Mouse (Mus musculus) cortical plate, adult 2 months (tissue): ENCODE results near the gene Crtap. TPM values are rescaled to one million over a fixed set of nuclear protein-coding genes. Genes with fewer than 3 reads are reported as not detected.
A peak's percentile ranks its signal among the peaks of the same experiment; 100 is the strongest.
"Not testable (repeated sequence)": the region's sequence is repeated elsewhere in the genome, so short reads cannot be mapped to it uniquely, and the experiment has no call there.

Source experiments
- H3K27ac ChIP-seq: fragments of 200-500 bp; 2 replicates; pipeline ENCODE4 v1.5.1; 2012; ENCODE audit warnings: low read length, control low read depth, inconsistent platforms; ENCODE audit not compliant: insufficient read depth
- H3K4me1 ChIP-seq: fragments of 200-500 bp; 2 replicates; pipeline ENCODE4 v1.6.1; 2011; ENCODE audit warnings: low read length; ENCODE audit not compliant: control insufficient read depth, insufficient read depth
- H3K4me3 ChIP-seq: fragments of 200-500 bp; 2 replicates; pipeline ENCODE4 v1.5.1; 2011; ENCODE audit warnings: mild to moderate bottlenecking, low read length, control low read depth; ENCODE audit not compliant: insufficient read depth
- CTCF ChIP-seq: fragments of 200-500 bp; IDR thresholded peaks from 2 replicates; pipeline ENCODE4 v1.5.1; 2011; ENCODE audit warnings: mild to moderate bottlenecking, control low read depth, low read length; ENCODE audit not compliant: insufficient read depth; ENCODE audit errors: extremely low read depth
- POLR2A ChIP-seq: fragments of 200-500 bp; IDR thresholded peaks from 2 replicates; pipeline ENCODE4 v1.6.1; 2011; ENCODE audit warnings: mild to moderate bottlenecking, low read length, control low read depth; ENCODE audit not compliant: insufficient read depth; ENCODE audit errors: extremely low read depth
- polyA plus RNA-seq: library from polyadenylated mRNA; depleted of rRNA; stranded (reverse); fragments of >200 nt; gene quantifications from 2 replicates; pipeline ENCODE4 v1.2.3, GENCODE M21; 2012

Gene Crtap
- polyA plus RNA-seq, 1 experiment: 14.9 TPM

GRCm38 (mm10) chr9:114400588-114400948 lies 10.1 kb upstream of the Crtap start:
- no peak overlapping the region for H3K27ac ChIP-seq

DNA sequence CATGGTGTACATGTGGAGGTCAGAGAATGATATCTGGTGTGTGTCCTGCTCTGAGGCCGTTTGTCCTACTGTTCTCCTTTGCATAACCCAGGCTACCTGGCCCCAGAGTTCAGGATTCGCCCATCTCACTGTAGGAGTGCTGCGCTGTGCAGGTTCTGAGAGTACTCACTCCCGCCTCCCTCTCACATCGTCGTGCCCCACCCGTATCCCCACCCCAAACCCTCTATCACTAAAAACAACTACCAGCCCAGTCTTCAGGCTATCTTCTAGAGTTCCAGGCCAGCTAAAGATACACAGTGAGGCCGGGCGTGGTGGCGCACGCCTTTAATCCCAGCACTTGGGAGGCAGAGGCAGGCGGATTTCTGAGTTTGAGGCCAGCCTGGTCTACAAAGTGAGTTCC lies 9.2 kb upstream of the Crtap start:
- no peak overlapping the region for H3K27ac ChIP-seq
- TF ChIP-seq CTCF (no peak), POLR2A (no peak)

More at GRCm38 (mm10) chr9:114400588-114400948, 10.1 kb upstream of the Crtap start:
- Histone ChIP-seq H3K4me1 (no peaks in the 10 kb centered on the region), H3K4me3 (peak overlapping the region; percentile 84)
- TF ChIP-seq POLR2A (no peak), CTCF (no peak)

GRCm38 (mm10) chr9:114395258-114395657 lies 4.8 kb upstream of the Crtap start:
- no peak for TF ChIP-seq POLR2A
- TF ChIP-seq CTCF: no peak
- no peaks in the 10 kb centered on the region for H3K4me1 ChIP-seq
- H3K27ac ChIP-seq: no peak overlapping the region
- no peak overlapping the region for H3K4me3 ChIP-seq

More for the DNA sequence above, 9.2 kb upstream of the Crtap start:
- H3K4me1 ChIP-seq: no peaks in the 10 kb centered on the region
- H3K4me3 ChIP-seq: no peak overlapping the region

GRCm38 (mm10) chr9:114394677-114395076 lies 4.2 kb upstream of the Crtap start:
- H3K27ac ChIP-seq: no peak overlapping the region
- TF ChIP-seq POLR2A (no peak), CTCF (no peak)
- no peaks in the 10 kb centered on the region for H3K4me1 ChIP-seq
- H3K4me3 ChIP-seq: no peak overlapping the region

GRCm38 (mm10) chr9:114394136-114394535 lies 3.7 kb upstream of the Crtap start:
- not testable (repeated sequence) for H3K4me3 ChIP-seq, H3K4me1 ChIP-seq, H3K27ac ChIP-seq

DNA sequence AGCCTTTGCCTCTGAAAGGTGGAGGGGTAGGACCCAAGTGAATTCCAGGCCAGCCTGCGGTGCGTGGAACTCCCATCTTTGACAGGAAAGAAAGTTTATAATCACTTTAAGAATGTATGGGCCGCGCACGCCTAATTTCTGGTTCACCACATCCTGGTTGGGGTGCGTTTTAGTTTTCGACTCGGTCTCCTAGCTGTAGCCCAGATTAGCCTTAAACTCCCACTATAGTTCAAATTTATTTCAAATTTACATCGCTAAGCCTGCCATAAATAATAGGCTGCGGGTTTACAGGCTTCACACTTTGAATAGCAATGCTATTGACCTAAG lies 237 bp upstream of the Crtap start:
- Histone ChIP-seq H3K4me3 (peak overlapping the region; percentile 54), H3K4me1 (no peaks in the 10 kb centered on the region), H3K27ac (no peak overlapping the region)
- TF ChIP-seq CTCF (no peak), POLR2A (no peak)

DNA sequence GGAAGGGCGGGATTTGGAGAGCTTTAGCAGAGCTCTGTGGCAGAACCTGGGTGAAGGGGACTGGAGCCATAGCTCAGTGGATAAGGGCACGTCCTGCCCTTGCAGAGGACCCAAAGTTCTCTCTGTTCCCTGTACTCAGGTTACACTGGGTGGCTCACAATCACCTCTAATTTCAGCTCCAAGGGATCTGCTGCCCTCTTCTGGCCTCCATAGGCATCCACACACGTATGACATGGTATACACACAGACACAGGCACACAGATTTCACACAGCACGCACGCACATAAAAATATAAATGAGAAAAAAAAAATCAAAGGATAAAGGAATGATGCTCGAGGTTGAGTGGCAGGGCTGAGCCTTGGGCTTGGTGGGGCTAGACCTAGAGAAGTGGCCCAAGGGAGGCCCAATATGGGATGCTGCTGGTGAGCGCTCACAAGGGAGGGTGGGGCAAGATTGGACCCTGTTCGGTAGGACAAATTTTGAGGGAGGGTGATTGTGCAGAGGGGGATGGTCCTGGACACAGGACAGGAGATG lies 1.0 kb downstream of the Crtap start:
- peak overlapping the region; percentile 54; the same call in 1 of the 2 replicates for H3K4me3 ChIP-seq
- TF ChIP-seq CTCF (0 out of 2 replicates have a peak, but pooled peaks have one; percentile 30), POLR2A (no peak)
- no peak overlapping the region for H3K27ac ChIP-seq
- H3K4me1 ChIP-seq: no peaks in the 10 kb centered on the region

DNA sequence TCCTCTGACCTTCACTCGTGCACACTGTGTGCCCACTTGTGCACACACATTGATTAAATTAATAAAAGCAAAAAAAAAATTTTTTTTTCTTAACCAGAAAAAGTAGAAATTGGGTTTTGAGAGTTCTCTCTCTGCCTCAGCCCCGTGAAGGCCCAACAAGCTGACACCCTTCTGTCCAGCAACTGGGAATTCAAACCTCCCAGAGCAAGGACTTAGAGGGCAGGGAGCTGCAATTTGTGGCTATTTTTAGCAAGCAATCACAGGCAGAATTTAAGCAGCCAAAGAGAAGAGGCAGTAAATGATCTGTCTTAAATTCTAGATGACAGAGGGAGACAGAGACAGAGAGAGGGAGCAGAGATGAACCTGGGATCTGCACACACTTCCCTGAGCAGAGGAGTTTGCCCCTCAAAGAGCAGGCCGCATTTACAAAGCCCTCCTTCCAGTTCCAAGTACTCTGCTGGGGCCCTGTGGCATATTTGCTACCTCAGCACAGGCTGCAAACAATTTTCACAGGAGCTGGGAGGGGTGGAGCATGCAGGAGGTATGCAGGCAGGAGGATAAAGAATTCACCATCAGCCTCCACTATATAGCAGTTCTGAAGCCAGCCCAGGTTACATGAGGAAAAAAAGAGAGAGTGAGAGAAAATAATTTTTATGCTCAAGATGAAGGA lies 1.6 kb downstream of the Crtap start:
- Histone ChIP-seq H3K4me1 (no peaks in the 10 kb centered on the region), H3K27ac (no peak overlapping the region)
- no peak for TF ChIP-seq POLR2A
- no peak for TF ChIP-seq CTCF

DNA sequence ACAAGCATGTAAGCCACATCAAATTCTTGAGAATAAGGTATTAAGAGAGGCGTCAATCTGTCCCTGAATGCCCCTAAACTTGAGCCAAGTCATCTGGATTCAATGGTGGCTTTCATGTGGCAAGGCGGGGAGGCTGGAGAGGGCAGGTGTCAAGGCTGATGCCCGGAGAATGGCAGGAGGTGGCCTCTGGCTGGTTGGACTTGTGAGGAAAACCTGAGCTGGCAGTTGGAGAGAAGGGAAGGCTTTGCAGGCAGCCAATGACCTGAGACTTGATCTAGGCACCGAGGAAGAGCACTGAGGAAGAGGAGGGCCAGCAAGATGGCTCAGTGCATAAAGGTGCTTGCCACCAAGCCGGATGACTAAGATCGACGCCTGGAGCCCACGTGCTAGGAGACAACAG lies 2.2 kb downstream of the Crtap start:
- TF ChIP-seq POLR2A: no peak
- no peak for TF ChIP-seq CTCF
- Histone ChIP-seq H3K27ac (no peak overlapping the region), H3K4me1 (no peaks in the 10 kb centered on the region), H3K4me3 (no peak overlapping the region)

More for the DNA sequence above, 1.6 kb downstream of the Crtap start:
- no peak overlapping the region for H3K4me3 ChIP-seq

DNA sequence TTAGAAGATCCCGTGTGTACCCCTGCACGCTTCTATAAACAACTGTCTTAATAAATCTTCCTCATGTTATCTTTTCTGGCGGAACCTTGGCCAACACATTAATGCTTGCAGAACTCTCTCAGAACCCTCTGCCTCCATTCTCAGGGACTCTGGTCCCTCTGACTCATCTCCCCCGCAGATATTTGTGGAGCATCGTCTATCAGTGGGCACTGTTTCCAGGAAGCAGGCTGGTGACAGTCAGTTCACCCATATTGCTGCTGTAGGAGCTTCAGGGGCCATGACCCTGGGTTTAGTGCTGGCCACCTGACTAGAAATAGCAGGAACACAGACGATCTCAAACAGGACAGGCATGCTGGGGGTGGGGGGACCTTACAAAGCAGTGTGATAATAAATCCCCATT lies 3.4 kb downstream of the Crtap start:
- H3K4me1 ChIP-seq: no peaks in the 10 kb centered on the region
- H3K27ac ChIP-seq: no peak overlapping the region
- TF ChIP-seq POLR2A: no peak
- no peak for TF ChIP-seq CTCF
- no peak overlapping the region for H3K4me3 ChIP-seq

GRCm38 (mm10) chr9:114385160-114385559 lies 5.3 kb downstream of the Crtap start:
- H3K4me3 ChIP-seq: no peak overlapping the region
- H3K4me1 ChIP-seq: no peaks in the 10 kb centered on the region
- TF ChIP-seq POLR2A: no peak
- no peak for TF ChIP-seq CTCF
- H3K27ac ChIP-seq: no peak overlapping the region
